Mouse (Mus musculus): ENCODE results near the gene Tmem135. TPM values are rescaled to one million over a fixed set of nuclear protein-coding genes. Genes with fewer than 3 reads are reported as not detected.

Gene Tmem135
- total and polyA plus RNA-seq, 3 experiments, result 18.0 to 31.0 (median 30.0) TPM

DNA sequence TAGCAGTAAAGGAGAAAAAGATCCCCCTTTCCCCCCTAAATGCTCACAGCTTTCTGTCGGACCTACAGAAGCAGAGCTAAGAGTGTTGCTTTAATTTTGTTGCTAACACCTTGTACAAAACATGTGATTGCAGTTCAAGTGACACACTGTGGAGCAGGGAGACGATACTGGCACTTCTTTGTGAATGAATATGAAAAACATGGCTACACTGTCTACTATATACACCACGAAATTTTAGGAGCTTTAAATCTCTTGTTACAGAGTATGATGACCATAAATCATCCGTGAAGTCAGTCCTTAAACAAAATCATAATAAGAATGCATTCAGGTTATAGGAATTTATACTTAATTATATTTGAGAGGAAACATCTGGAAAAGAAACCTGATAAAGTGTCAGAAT lies 247.4 kb downstream of the Tmem135 start:
- Histone ChIP-seq H3K27ac (ENCODE audit: insufficient read depth, low read depth) (no peak overlapping the region), H3K4me1 (ENCODE audit: control insufficient read depth in 1 of 2, insufficient read depth in 2 of 2) (peaks cover 0 to 7% of the 10 kb centered on the region in 2 experiments; a peak in 2 of 4 replicates), H3K79me2 (replicated peaks; ENCODE audit: control insufficient read depth, extremely low read depth, insufficient read depth, poor library complexity, severe bottlenecking) (no peaks in the 10 kb centered on the region), H3K4me3 (replicated peaks in 1 of 3; ENCODE audit: low read depth in 2 of 3, low read length in 2 of 3, poor library complexity in 1 of 3) (no peak overlapping the region), H3K36me3 (replicated peaks in 1 of 2; ENCODE audit: control insufficient read depth in 1 of 2, insufficient read depth in 1 of 2, low read length in 1 of 2) (peaks cover 12 to 58% of the 10 kb centered on the region in 2 experiments), H3K4me2 (ENCODE audit: insufficient read depth, low read depth, poor library complexity, severe bottlenecking) (no peak overlapping the region), H3K27me3 (replicated peaks) (no peaks in the 10 kb centered on the region), H3K9ac (ENCODE audit: insufficient read depth, low read depth) (no peak overlapping the region), H3K9me3 (replicated peaks; ENCODE audit: low read length) (no peaks in the 10 kb centered on the region)
- DNase-seq (ENCODE audit: extremely low read depth), result no peak
- in situ Hi-C loops (cut with MboI; ENCODE audit: low pct_ligation_motif_present, low pct_unique_long_range_greater_than_20kb, low sequenced_read_pairs), result no loop called here
- dilution Hi-C loops (cut with MboI; ENCODE audit: extremely low pct_ligation_motif_present, extremely low pct_unique_long_range_greater_than_20kb, low sequenced_read_pairs), result no loop called here
- no peak for TF ChIP-seq SMC3 (IDR thresholded peaks at IDR 0.05; ENCODE audit: low read depth, low read length)
- TF ChIP-seq E2F4 (IDR thresholded peaks at IDR 0.05; ENCODE audit: insufficient replicate concordance, low read depth, low read length), result no peak
- no peak for TF ChIP-seq PAX5 (IDR thresholded peaks at IDR 0.05; ENCODE audit: low read length)

DNA sequence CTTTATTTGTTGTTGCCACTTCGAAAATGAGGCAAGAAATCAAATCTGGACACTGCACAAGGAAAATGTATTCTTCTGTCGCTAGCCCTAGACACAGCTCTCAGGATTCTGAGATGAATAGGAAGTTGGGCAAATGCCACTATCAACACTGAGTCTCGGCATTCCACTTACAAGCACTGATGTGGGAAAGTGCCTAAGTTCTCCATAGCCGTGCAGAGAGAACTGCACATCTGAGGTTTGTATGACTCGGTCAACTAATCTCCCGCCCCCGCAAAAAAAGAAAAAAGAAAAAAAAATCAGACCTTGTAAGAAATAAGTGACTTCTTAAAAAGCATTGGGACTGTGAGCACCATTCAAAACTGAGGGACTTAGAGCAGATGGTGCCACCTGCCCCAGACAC lies 248.3 kb downstream of the Tmem135 start:
- in situ Hi-C loops (cut with MboI; ENCODE audit: low pct_ligation_motif_present, low pct_unique_long_range_greater_than_20kb, low sequenced_read_pairs) (no loop called here), dilution Hi-C loops (cut with MboI; ENCODE audit: extremely low pct_ligation_motif_present, extremely low pct_unique_long_range_greater_than_20kb, low sequenced_read_pairs) (no loop called here)
- Histone ChIP-seq H3K4me3 (replicated peaks in 1 of 3; ENCODE audit: low read depth in 2 of 3, low read length in 2 of 3, poor library complexity in 1 of 3) (no peak overlapping the region), H3K4me1 (ENCODE audit: control insufficient read depth in 1 of 2, insufficient read depth in 2 of 2) (peaks cover 0 to 5% of the 10 kb centered on the region in 2 experiments; a peak in 1 of 4 replicates), H3K27me3 (replicated peaks) (no peaks in the 10 kb centered on the region), H3K27ac (ENCODE audit: insufficient read depth, low read depth) (no peak overlapping the region), H3K79me2 (replicated peaks; ENCODE audit: control insufficient read depth, extremely low read depth, insufficient read depth, poor library complexity, severe bottlenecking) (no peaks in the 10 kb centered on the region), H3K9me3 (replicated peaks; ENCODE audit: low read length) (no peaks in the 10 kb centered on the region), H3K36me3 (replicated peaks in 1 of 2; ENCODE audit: control insufficient read depth in 1 of 2, insufficient read depth in 1 of 2, low read length in 1 of 2) (peaks cover 18 to 65% of the 10 kb centered on the region in 2 experiments), H3K4me2 (ENCODE audit: insufficient read depth, low read depth, poor library complexity, severe bottlenecking) (no peak overlapping the region), H3K9ac (ENCODE audit: insufficient read depth, low read depth) (no peak overlapping the region)
- DNase-seq (ENCODE audit: extremely low read depth), result no peak
- TF ChIP-seq PAX5 (IDR thresholded peaks at IDR 0.05; ENCODE audit: low read length), result no peak
- no peak for TF ChIP-seq NRF1 (IDR thresholded peaks at IDR 0.05; ENCODE audit: low read depth, low read length)
- no peak for TF ChIP-seq SIN3A (IDR thresholded peaks at IDR 0.05; ENCODE audit: low read length)
- TF ChIP-seq KAT2A (IDR thresholded peaks at IDR 0.05; ENCODE audit: insufficient replicate concordance, low read length), result no peak
- no peak for TF ChIP-seq CHD2 (IDR thresholded peaks at IDR 0.05; ENCODE audit: low read length)

DNA sequence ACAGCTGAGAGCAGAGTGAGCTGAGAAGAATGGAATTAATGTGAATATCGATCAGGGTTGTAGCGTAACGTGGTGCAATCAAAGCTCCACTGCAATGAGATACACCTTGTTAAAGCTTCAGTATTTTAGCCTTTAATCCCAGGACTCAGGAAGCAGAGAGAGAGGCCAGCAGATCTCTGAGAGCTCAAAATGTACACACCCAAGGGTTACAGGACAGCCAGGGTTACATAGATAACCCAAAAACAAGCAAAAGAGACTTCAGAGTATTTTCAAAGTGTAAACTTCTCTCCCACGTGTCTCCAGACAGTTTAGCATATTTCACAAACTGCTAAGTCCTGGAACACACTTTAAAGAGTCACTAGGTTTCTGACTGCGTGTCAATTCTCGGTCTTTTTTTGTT lies 248.8 kb downstream of the Tmem135 start:
- H3K79me2 ChIP-seq (replicated peaks; ENCODE audit: control insufficient read depth, extremely low read depth, insufficient read depth, poor library complexity, severe bottlenecking), result no peaks in the 10 kb centered on the region
- peaks cover 0 to 5% of the 10 kb centered on the region in 2 experiments; a peak in 1 of 4 replicates for H3K4me1 ChIP-seq (ENCODE audit: control insufficient read depth in 1 of 2, insufficient read depth in 2 of 2)
- no peak for DNase-seq (ENCODE audit: extremely low read depth)
- H3K27me3 ChIP-seq (replicated peaks), result no peaks in the 10 kb centered on the region
- H3K9me3 ChIP-seq (replicated peaks; ENCODE audit: low read length), result no peaks in the 10 kb centered on the region
- dilution Hi-C loops (cut with MboI; ENCODE audit: extremely low pct_ligation_motif_present, extremely low pct_unique_long_range_greater_than_20kb, low sequenced_read_pairs) (no loop called here), in situ Hi-C loops (cut with MboI; ENCODE audit: low pct_ligation_motif_present, low pct_unique_long_range_greater_than_20kb, low sequenced_read_pairs) (no loop called here)
- H3K4me2 ChIP-seq (ENCODE audit: insufficient read depth, low read depth, poor library complexity, severe bottlenecking), result no peak overlapping the region
- peaks cover 18 to 68% of the 10 kb centered on the region in 2 experiments for H3K36me3 ChIP-seq (replicated peaks in 1 of 2; ENCODE audit: control insufficient read depth in 1 of 2, insufficient read depth in 1 of 2, low read length in 1 of 2)
- H3K27ac ChIP-seq (ENCODE audit: insufficient read depth, low read depth), result no peak overlapping the region
- TF ChIP-seq ZMIZ1 (IDR thresholded peaks at IDR 0.05; ENCODE audit: low read depth, low read length) (no peak), E2F4 (IDR thresholded peaks at IDR 0.05; ENCODE audit: insufficient replicate concordance, low read depth, low read length) (no peak)
- no peak overlapping the region for H3K9ac ChIP-seq (ENCODE audit: insufficient read depth, low read depth)
- H3K4me3 ChIP-seq (replicated peaks in 1 of 3; ENCODE audit: low read depth in 2 of 3, low read length in 2 of 3, poor library complexity in 1 of 3), result no peak overlapping the region

Data from CH12.LX (cell line).